Mouse (Mus musculus): ENCODE measurements around the gene Ambp. TPM values are rescaled to one million over a fixed set of nuclear protein-coding genes. Genes with fewer than 3 reads are reported as not detected.

The Ambp gene
- polyA plus RNA-seq, 1 experiment from 2014 or later = not detected

- no peak overlapping the region for H3K27ac ChIP-seq
- ATAC-seq (ENCODE audit: low FRiP score) = peak; percentile 81
Measured at GRCm38 (mm10) chr4:63158961-63159592, 4.5 kb upstream of the Ambp start.

GRCm38 (mm10) chr4:63158192-63158591 lies 3.6 kb upstream of the Ambp start:
- Histone ChIP-seq H3K27me3 (no peaks in the 10 kb centered on the region), H3K4me1 (no peaks in the 10 kb centered on the region), H3K9ac (no peak overlapping the region), H3K27ac (no peak overlapping the region), H3K9me3 (replicated peaks) (no peaks in the 10 kb centered on the region), H3K4me2 (replicated peaks) (no peak overlapping the region), H3K36me3 (no peaks in the 10 kb centered on the region), H3K4me3 (no peak overlapping the region)
- 85% methylated on average over 7 of the region's 7 CpGs for WGBS
- ATAC-seq (ENCODE audit: low FRiP score) = no peak

More at GRCm38 (mm10) chr4:63158961-63159592, 4.5 kb upstream of the Ambp start:
- Histone ChIP-seq H3K27me3 (no peaks in the 10 kb centered on the region), H3K9ac (no peak overlapping the region), H3K9me3 (replicated peaks) (no peaks in the 10 kb centered on the region), H3K36me3 (no peaks in the 10 kb centered on the region), H3K4me1 (no peaks in the 10 kb centered on the region), H3K4me2 (replicated peaks) (no peak overlapping the region), H3K4me3 (no peak overlapping the region)
- WGBS = 16% methylated on average over 5 of the region's 5 CpGs

GRCm38 (mm10) chr4:63156726-63157634 lies 2.4 kb upstream of the Ambp start:
- ATAC-seq (ENCODE audit: low FRiP score) = no peak

GRCm38 (mm10) chr4:63155596-63155995 lies 997 bp upstream of the Ambp start:
- Histone ChIP-seq H3K27ac (no peak overlapping the region), H3K9ac (no peak overlapping the region), H3K4me3 (no peak overlapping the region), H3K9me3 (replicated peaks) (no peaks in the 10 kb centered on the region), H3K4me1 (no peaks in the 10 kb centered on the region), H3K27me3 (no peaks in the 10 kb centered on the region), H3K4me2 (replicated peaks) (no peak overlapping the region), H3K36me3 (no peaks in the 10 kb centered on the region)
- 56% methylated on average over 2 of the region's 2 CpGs for WGBS
- no peak for ATAC-seq (ENCODE audit: low FRiP score)

More at GRCm38 (mm10) chr4:63156726-63157634, 2.4 kb upstream of the Ambp start:
- H3K27ac ChIP-seq = no peak overlapping the region
- H3K4me3 ChIP-seq = no peak overlapping the region
- no peak overlapping the region for H3K4me2 ChIP-seq (replicated peaks)
- H3K36me3 ChIP-seq = no peaks in the 10 kb centered on the region
- no peak overlapping the region for H3K9ac ChIP-seq
- no peaks in the 10 kb centered on the region for H3K4me1 ChIP-seq
- no peaks in the 10 kb centered on the region for H3K9me3 ChIP-seq (replicated peaks)
- 62% methylated on average over 8 of the region's 8 CpGs for WGBS
- no peaks in the 10 kb centered on the region for H3K27me3 ChIP-seq

GRCm38 (mm10) chr4:63154028-63154427 lies 571 bp downstream of the Ambp start:
- Histone ChIP-seq H3K36me3 (no peaks in the 10 kb centered on the region), H3K4me1 (no peaks in the 10 kb centered on the region), H3K27ac (no peak overlapping the region), H3K27me3 (no peaks in the 10 kb centered on the region), H3K4me3 (no peak overlapping the region), H3K9ac (no peak overlapping the region), H3K9me3 (replicated peaks) (no peaks in the 10 kb centered on the region), H3K4me2 (replicated peaks) (no peak overlapping the region)
- 61% methylated on average over 4 of the region's 4 CpGs for WGBS
- ATAC-seq (ENCODE audit: low FRiP score) = no peak

- no peak for ATAC-seq (ENCODE audit: low FRiP score)
- Histone ChIP-seq H3K4me3 (no peak overlapping the region), H3K4me1 (no peaks in the 10 kb centered on the region), H3K36me3 (no peaks in the 10 kb centered on the region), H3K27ac (no peak overlapping the region), H3K27me3 (no peaks in the 10 kb centered on the region; the same call in 1 of the 2 replicates), H3K9me3 (replicated peaks) (peaks cover 4% of the 10 kb centered on the region; the same call in 1 of the 2 replicates), H3K9ac (no peak overlapping the region), H3K4me2 (replicated peaks) (no peak overlapping the region)
- WGBS = 88% methylated on average over 6 of the region's 6 CpGs
Measured at GRCm38 (mm10) chr4:63151127-63151526, 3.5 kb downstream of the Ambp start.

- H3K9ac ChIP-seq = no peak overlapping the region
- no peak overlapping the region for H3K4me3 ChIP-seq
- H3K36me3 ChIP-seq = no peaks in the 10 kb centered on the region
- H3K9me3 ChIP-seq (replicated peaks) = peaks cover 4% of the 10 kb centered on the region; the same call in 1 of the 2 replicates
- H3K27ac ChIP-seq = no peak overlapping the region
- WGBS = 95% methylated on average over 6 of the region's 6 CpGs
- no peak overlapping the region for H3K4me2 ChIP-seq (replicated peaks)
- H3K4me1 ChIP-seq = no peaks in the 10 kb centered on the region
- no peak for ATAC-seq (ENCODE audit: low FRiP score)
- no peaks in the 10 kb centered on the region; the same call in 1 of the 2 replicates for H3K27me3 ChIP-seq
Measured at GRCm38 (mm10) chr4:63147268-63147667, 7.3 kb downstream of the Ambp start.

- H3K9ac ChIP-seq = no peak overlapping the region
- no peaks in the 10 kb centered on the region for H3K9me3 ChIP-seq (replicated peaks)
- no peak overlapping the region for H3K4me3 ChIP-seq
- WGBS = 90% methylated on average over 5 of the region's 5 CpGs
- no peaks in the 10 kb centered on the region for H3K27me3 ChIP-seq
- no peak overlapping the region for H3K27ac ChIP-seq
- peaks cover 53% of the 10 kb centered on the region for H3K36me3 ChIP-seq
- no peaks in the 10 kb centered on the region for H3K4me1 ChIP-seq
- no peak for ATAC-seq (ENCODE audit: low FRiP score)
- H3K4me2 ChIP-seq (replicated peaks) = no peak overlapping the region
Measured at GRCm38 (mm10) chr4:63129891-63130624, 24.5 kb downstream of the Ambp start.

- no peak for ATAC-seq (ENCODE audit: low FRiP score)
- Histone ChIP-seq H3K9ac (no peak overlapping the region), H3K4me2 (replicated peaks) (no peak overlapping the region), H3K27me3 (no peaks in the 10 kb centered on the region), H3K27ac (no peak overlapping the region), H3K9me3 (replicated peaks) (no peaks in the 10 kb centered on the region; the same call in 1 of the 2 replicates), H3K4me1 (no peaks in the 10 kb centered on the region), H3K36me3 (peaks cover 56% of the 10 kb centered on the region), H3K4me3 (no peak overlapping the region)
- 82% methylated on average over 8 of the region's 8 CpGs for WGBS
Measured at GRCm38 (mm10) chr4:63124861-63125466, 29.6 kb downstream of the Ambp start.

- 86% methylated on average over 5 of the region's 5 CpGs for WGBS
- Histone ChIP-seq H3K4me1 (no peaks in the 10 kb centered on the region), H3K36me3 (peaks cover 55% of the 10 kb centered on the region), H3K27me3 (no peaks in the 10 kb centered on the region), H3K4me2 (replicated peaks) (no peak overlapping the region), H3K9ac (no peak overlapping the region), H3K9me3 (replicated peaks) (no peaks in the 10 kb centered on the region; the same call in 1 of the 2 replicates), H3K27ac (no peak overlapping the region), H3K4me3 (no peak overlapping the region)
- peak; percentile 91 for ATAC-seq (ENCODE audit: low FRiP score)
Measured at GRCm38 (mm10) chr4:63118639-63119437, 35.8 kb downstream of the Ambp start.

GRCm38 (mm10) chr4:63105651-63106050 lies 48.9 kb downstream of the Ambp start:
- 96% methylated on average over 8 of the region's 8 CpGs for WGBS
- Histone ChIP-seq H3K4me1 (no peaks in the 10 kb centered on the region), H3K27me3 (no peaks in the 10 kb centered on the region), H3K36me3 (peaks cover 46% of the 10 kb centered on the region), H3K9me3 (replicated peaks) (no peaks in the 10 kb centered on the region), H3K4me3 (no peak overlapping the region), H3K9ac (no peak overlapping the region), H3K27ac (no peak overlapping the region), H3K4me2 (replicated peaks) (no peak overlapping the region)
- ATAC-seq (ENCODE audit: low FRiP score) = no peak

All from hindbrain, embryonic 12.5 days (tissue).